Mouse (Mus musculus) lung, postnatal 0 days (tissue): ENCODE measurements at regions not wholly inside any gene's neighbourhood (a gene's known extent, or its start where the extent isn't known, plus 50 kb on each side); places are given as distances from the start of the nearest gene placed in this dataset.

Experiments
- ATAC-seq: fragments of 200-750 bp; cut with Nextera tagmentation; 2 replicates; pipeline ENCODE4 v1.8.0; 2017; ENCODE audit warnings: moderate library complexity
- DNase-seq: peaks from one replicate; pipeline ENCODE4 v3.0.0-alpha.2; 2016; ENCODE audit warnings: low spot score
- H3K27ac ChIP-seq: fragments of 300-500 bp; sonication (generic); 2 replicates; pipeline ENCODE4 v1.5.1; 2014; ENCODE audit warnings: antibody characterized with exemption, mild to moderate bottlenecking, low read length, mixed read lengths
- H3K27me3 ChIP-seq: fragments of 300-500 bp; sonication (generic); replicated peaks from 2 replicates; pipeline ENCODE4 v1.6.1; 2014; ENCODE audit warnings: low read length, mixed read lengths; ENCODE audit not compliant: insufficient read depth
- H3K36me3 ChIP-seq: fragments of 300-500 bp; sonication (generic); 2 replicates; pipeline ENCODE4 v1.6.1; 2014; ENCODE audit warnings: low read length, mixed read lengths; ENCODE audit not compliant: insufficient read depth
- H3K4me1 ChIP-seq: fragments of 300-500 bp; sonication (generic); 2 replicates; pipeline ENCODE4 v1.6.1; 2014; ENCODE audit warnings: antibody characterized with exemption, low read depth, low read length, mixed read lengths; ENCODE audit not compliant: insufficient read depth
- H3K4me2 ChIP-seq: fragments of 300-500 bp; sonication (generic); replicated peaks from 2 replicates; pipeline ENCODE4 v1.6.1; 2014; ENCODE audit warnings: low read depth, mild to moderate bottlenecking, low read length, moderate library complexity, mixed read lengths
- H3K4me3 ChIP-seq: fragments of 300-500 bp; sonication (generic); 2 replicates; pipeline ENCODE4 v1.5.1; 2014; ENCODE audit warnings: low read depth, low read length
- H3K9ac ChIP-seq: fragments of 300-500 bp; sonication (generic); replicated peaks from 2 replicates; pipeline ENCODE4 v1.6.1; 2014; ENCODE audit warnings: low read depth, mild to moderate bottlenecking
- H3K9me3 ChIP-seq: fragments of 300-500 bp; sonication (generic); 2 replicates; pipeline ENCODE4 v1.6.1; 2016; ENCODE audit warnings: low read length, mixed read lengths
- CTCF ChIP-seq: IDR thresholded peaks from 2 replicates; pipeline ENCODE4 v1.5.1; 2016; ENCODE audit warnings: antibody characterized with exemption, mild to moderate bottlenecking
- EP300 ChIP-seq: IDR thresholded peaks from 2 replicates; pipeline ENCODE4 v1.6.1; 2016; ENCODE audit warnings: antibody characterized with exemption, mild to moderate bottlenecking, control low read depth
- whole genome bisulfite sequencing: fragments of 180-500 bp; shearing (Covaris S2); extraction: QIAGEN DNeasy Blood & Tissue Kit; methylation state at CpG from one replicate; pipeline ENCODE4 v1.1.7; 2014; 5-methylcytosine and 5-hydroxymethylcytosine counted together

- DNase-seq (no peak), ATAC-seq (no peak)
- Histone ChIP-seq H3K27ac (no peak overlapping the region), H3K9me3 (no peaks in the 10 kb centered on the region), H3K4me3 (no peak overlapping the region), H3K36me3 (no peaks in the 10 kb centered on the region), H3K27me3 (no peaks in the 10 kb centered on the region), H3K9ac (no peak overlapping the region), H3K4me1 (no peaks in the 10 kb centered on the region), H3K4me2 (no peak overlapping the region)
- TF ChIP-seq EP300 (no peak), CTCF (no peak)
- 43% methylated on average over 6 of the region's 6 CpGs for WGBS
Measured at GRCm38 (mm10) chr13:40642931-40643330, 95.2 kb downstream of the Tfap2a start.

- Histone ChIP-seq H3K9me3 (no peaks in the 10 kb centered on the region), H3K27me3 (no peaks in the 10 kb centered on the region), H3K36me3 (no peaks in the 10 kb centered on the region), H3K4me3 (no peak overlapping the region), H3K27ac (no peak overlapping the region), H3K9ac (no peak overlapping the region), H3K4me2 (no peak overlapping the region), H3K4me1 (no peaks in the 10 kb centered on the region)
- WGBS, result 68% methylated on average over 6 of the region's 6 CpGs
- ATAC-seq (no peak), DNase-seq (no peak)
- no peak for TF ChIP-seq EP300
- TF ChIP-seq CTCF, result no peak
Measured at GRCm38 (mm10) chr13:40637269-40637668, 100.9 kb downstream of the Tfap2a start.

- no peak for TF ChIP-seq EP300
- no peak for TF ChIP-seq CTCF
- no peaks in the 10 kb centered on the region for H3K27me3 ChIP-seq
- H3K4me1 ChIP-seq, result no peaks in the 10 kb centered on the region
- H3K27ac ChIP-seq, result no peak overlapping the region
- H3K9me3 ChIP-seq, result no peaks in the 10 kb centered on the region
- no peaks in the 10 kb centered on the region for H3K36me3 ChIP-seq
- no peak overlapping the region for H3K9ac ChIP-seq
- 97% methylated on average over 20 of the region's 20 CpGs for WGBS
- H3K4me2 ChIP-seq, result no peak overlapping the region
- no peak overlapping the region for H3K4me3 ChIP-seq
- no peak for ATAC-seq
- DNase-seq, result no peak
Measured at GRCm38 (mm10) chr13:40617881-40618280, 120.3 kb downstream of the Tfap2a start.

- WGBS, result 76% methylated on average over 4 of the region's 4 CpGs
- no peak overlapping the region for H3K4me3 ChIP-seq
- H3K9me3 ChIP-seq, result no peaks in the 10 kb centered on the region
- H3K9ac ChIP-seq, result no peak overlapping the region
- no peaks in the 10 kb centered on the region for H3K4me1 ChIP-seq
- H3K4me2 ChIP-seq, result no peak overlapping the region
- no peaks in the 10 kb centered on the region for H3K27me3 ChIP-seq
- ATAC-seq (no peak), DNase-seq (no peak)
- H3K36me3 ChIP-seq, result no peaks in the 10 kb centered on the region
- TF ChIP-seq CTCF (no peak), EP300 (no peak)
- H3K27ac ChIP-seq, result no peak overlapping the region
Measured at GRCm38 (mm10) chr13:40608526-40608925, 129.7 kb downstream of the Tfap2a start.

GRCm38 (mm10) chr13:40606405-40607271 is 131.5 kb downstream of the Tfap2a start:
- ATAC-seq (no peak), DNase-seq (peak; percentile 6)
- TF ChIP-seq EP300 (no peak), CTCF (no peak)
- peak overlapping the region; percentile 40 for H3K4me2 ChIP-seq
- no peaks in the 10 kb centered on the region for H3K9me3 ChIP-seq
- no peaks in the 10 kb centered on the region for H3K4me1 ChIP-seq
- H3K27me3 ChIP-seq, result no peaks in the 10 kb centered on the region
- WGBS, result 33% methylated on average over 25 of the region's 25 CpGs
- H3K36me3 ChIP-seq, result no peaks in the 10 kb centered on the region
- H3K9ac ChIP-seq, result no peak overlapping the region
- H3K4me3 ChIP-seq, result no peak overlapping the region
- no peak overlapping the region for H3K27ac ChIP-seq

GRCm38 (mm10) chr13:40605686-40606404 is 132.3 kb downstream of the Tfap2a start:
- WGBS, result 42% methylated on average over 16 of the region's 16 CpGs
- H3K36me3 ChIP-seq, result no peaks in the 10 kb centered on the region
- no peak overlapping the region for H3K9ac ChIP-seq
- H3K9me3 ChIP-seq, result no peaks in the 10 kb centered on the region
- H3K4me2 ChIP-seq, result peak overlapping the region; percentile 40; the same call in 1 of the 2 replicates
- no peak overlapping the region for H3K27ac ChIP-seq
- H3K4me3 ChIP-seq, result no peak overlapping the region
- H3K27me3 ChIP-seq, result no peaks in the 10 kb centered on the region
- H3K4me1 ChIP-seq, result no peaks in the 10 kb centered on the region
- DNase-seq (peak; percentile 7), ATAC-seq (no peak)
- no peak for TF ChIP-seq CTCF
- TF ChIP-seq EP300, result no peak
